Mouse (Mus musculus) heart, embryonic 11.5 days (tissue): ENCODE results near the gene Tctn3. TPM values are rescaled to one million over a fixed set of nuclear protein-coding genes. Genes with fewer than 3 reads are reported as not detected.
"Not testable (repeated sequence)": the region's sequence is repeated elsewhere in the genome, so short reads cannot be mapped to it uniquely, and the experiment has no call there.

Experiments used
- ATAC-seq: fragments of 200-750 bp; cut with Nextera tagmentation; replicated peaks from 2 replicates; pipeline ENCODE4 v1.8.0; 2017; ENCODE audit warnings: moderate library complexity; ENCODE audit not compliant: insufficient number of reproducible peaks, low FRiP score, low TSS enrichment
- H3K27ac ChIP-seq: fragments of 300-500 bp; sonication (generic); 2 replicates; pipeline ENCODE4 v1.5.1; 2014; ENCODE audit warnings: mild to moderate bottlenecking, low read depth, low read length
- H3K27me3 ChIP-seq: fragments of 300-500 bp; sonication (generic); 2 replicates; pipeline ENCODE4 v1.6.1; 2014; ENCODE audit warnings: mild to moderate bottlenecking, low read length, mixed read lengths; ENCODE audit not compliant: control insufficient read depth, insufficient read depth
- H3K36me3 ChIP-seq: fragments of 300-500 bp; sonication (generic); 2 replicates; pipeline ENCODE4 v1.6.1; 2014; ENCODE audit warnings: mild to moderate bottlenecking, low read length, moderate library complexity, mixed read lengths; ENCODE audit not compliant: control insufficient read depth, insufficient read depth
- H3K4me1 ChIP-seq: fragments of 300-500 bp; sonication (generic); 2 replicates; pipeline ENCODE4 v1.6.1; 2014; ENCODE audit warnings: low read length; ENCODE audit not compliant: control insufficient read depth, insufficient read depth
- H3K4me2 ChIP-seq: fragments of 300-500 bp; sonication (generic); 2 replicates; pipeline ENCODE4 v1.6.1; 2014; ENCODE audit warnings: mild to moderate bottlenecking, moderate library complexity
- H3K4me3 ChIP-seq: fragments of 300-500 bp; sonication (generic); 2 replicates; pipeline ENCODE4 v1.5.1; 2014; ENCODE audit warnings: low read depth, low read length
- H3K9ac ChIP-seq: fragments of 300-500 bp; sonication (generic); 2 replicates; pipeline ENCODE4 v1.6.1; 2014; ENCODE audit warnings: mild to moderate bottlenecking, low read depth, low read length, moderate library complexity
- H3K9me3 ChIP-seq: fragments of 300-500 bp; sonication (generic); replicated peaks from 2 replicates; pipeline ENCODE4 v1.6.1; 2016; ENCODE audit warnings: low read length; ENCODE audit not compliant: control insufficient read depth
- WGBS: fragments of 180-500 bp; shearing (Covaris S2); extraction: QIAGEN DNeasy Blood & Tissue Kit; methylation state at CpG from one replicate; pipeline ENCODE4 v1.1.7; 2014; ENCODE audit not compliant: insufficient replicate concordance; 5-methylcytosine and 5-hydroxymethylcytosine counted together
- polyA plus RNA-seq: library from polyadenylated mRNA; unstranded; fragments of >200 nt; fragmentation: Nextera tagmentation; extraction: Ambion mirVana; gene quantifications from 2 replicates; pipeline ENCODE4 v1.2.1, GENCODE M21; 2014

The Tctn3 gene
- polyA plus RNA-seq, 1 experiment from 2014 or later = 7.6 TPM

DNA sequence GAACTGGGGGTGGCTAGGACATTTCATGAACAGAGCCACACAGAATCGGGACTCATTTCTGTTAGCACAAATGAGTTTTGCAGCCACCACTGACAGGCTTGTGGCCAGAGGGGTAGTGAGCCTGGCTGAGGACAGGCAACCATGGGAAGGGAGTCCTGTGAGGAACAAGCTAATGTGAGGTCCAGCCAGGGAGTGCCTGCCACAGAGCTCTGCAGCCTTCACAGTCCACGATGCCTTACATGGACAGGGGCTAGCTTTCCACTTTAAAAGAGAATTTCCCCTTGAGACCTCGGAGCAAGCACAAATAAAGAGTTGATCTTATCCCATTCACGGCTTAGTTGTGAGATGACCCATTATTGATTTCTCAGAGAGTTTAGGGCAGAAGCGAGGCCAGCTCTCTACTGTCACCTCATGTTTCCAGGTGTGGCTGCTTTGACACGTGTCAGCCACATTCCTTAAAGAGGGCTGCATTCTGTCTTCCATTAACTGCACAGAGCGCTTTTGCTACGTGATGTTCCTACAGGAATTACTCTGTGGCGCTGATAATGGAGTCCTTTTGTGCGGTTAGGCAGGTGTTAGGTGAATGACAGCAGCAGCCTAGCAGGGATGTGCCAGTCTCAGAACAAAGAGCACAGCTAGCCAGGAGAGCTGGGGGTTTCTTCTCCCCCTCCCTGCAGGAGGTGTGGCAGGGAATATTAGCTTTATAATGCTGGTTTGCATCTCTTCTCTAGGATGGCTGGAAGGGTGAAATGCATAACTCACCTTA, 48.0 kb downstream of the Tctn3 start:
- H3K36me3 ChIP-seq = peaks cover 33% of the 10 kb centered on the region
- no peak overlapping the region for H3K4me3 ChIP-seq
- no peak overlapping the region for H3K27ac ChIP-seq
- H3K4me1 ChIP-seq = no peaks in the 10 kb centered on the region
- no peaks in the 10 kb centered on the region; the same call in 1 of the 2 replicates for H3K9me3 ChIP-seq
- WGBS = 59% methylated on average over 10 of the region's 10 CpGs
- ATAC-seq = peak; percentile 52; the same call in 1 of the 2 replicates
- no peaks in the 10 kb centered on the region for H3K27me3 ChIP-seq
- no peak overlapping the region for H3K9ac ChIP-seq
- H3K4me2 ChIP-seq = no peak overlapping the region

DNA sequence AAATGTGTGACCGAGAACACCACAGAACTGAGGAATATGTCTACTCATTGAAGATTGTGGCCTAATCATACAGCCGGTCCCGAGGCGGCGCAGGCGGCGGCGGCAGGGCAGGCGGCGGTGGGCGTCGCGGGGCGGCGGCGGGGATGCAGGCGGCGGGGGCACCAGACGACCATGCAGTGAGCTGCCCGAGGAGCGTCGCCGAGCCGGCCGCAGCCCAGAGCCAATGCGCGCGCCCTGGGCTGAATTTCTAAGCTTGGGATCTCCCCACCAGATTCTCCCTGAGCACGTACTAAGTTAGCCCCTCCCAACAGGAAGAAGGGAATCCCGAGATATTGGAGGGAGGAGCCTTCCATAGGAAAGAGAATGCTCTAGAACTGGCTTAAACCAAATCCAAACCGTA, 50.5 kb downstream of the Tctn3 start:
- ATAC-seq, H3K27ac ChIP-seq, H3K9me3 ChIP-seq, H3K4me3 ChIP-seq, H3K4me1 ChIP-seq, H3K9ac ChIP-seq, H3K27me3 ChIP-seq: not testable (repeated sequence)
- peak overlapping the region; percentile 19; the same call in 1 of the 2 replicates for H3K4me2 ChIP-seq
- WGBS = 38% methylated on average over 12 of the region's 31 CpGs
- peaks cover 27% of the 10 kb centered on the region for H3K36me3 ChIP-seq

DNA sequence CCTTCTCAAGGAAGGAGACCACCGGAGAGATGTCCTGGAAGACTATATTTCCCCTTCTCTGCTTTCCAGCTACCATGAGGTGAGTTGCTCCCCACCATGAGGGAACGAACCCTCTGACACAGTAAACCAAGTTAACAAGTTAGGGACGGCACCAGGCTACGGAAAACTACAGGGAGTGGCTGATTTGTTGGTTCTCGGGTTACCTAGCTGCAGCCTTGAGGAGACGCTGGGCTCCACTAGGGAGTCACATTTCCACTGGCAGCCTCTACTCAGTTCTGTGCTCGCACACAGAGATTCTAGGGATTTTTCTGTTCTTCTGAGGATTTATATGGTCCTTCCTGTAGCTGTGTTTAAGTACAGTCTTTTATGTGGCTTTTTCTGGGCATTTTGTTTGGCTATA, 56.0 kb downstream of the Tctn3 start:
- no peaks in the 10 kb centered on the region for H3K27me3 ChIP-seq
- no peak overlapping the region for H3K9ac ChIP-seq
- no peak overlapping the region for H3K4me2 ChIP-seq
- H3K4me3 ChIP-seq = no peak overlapping the region
- ATAC-seq = no peak
- 79% methylated on average over 7 of the region's 7 CpGs for WGBS
- H3K27ac ChIP-seq = no peak overlapping the region
- H3K36me3 ChIP-seq = peaks cover 22% of the 10 kb centered on the region
- H3K9me3 ChIP-seq = no peaks in the 10 kb centered on the region
- no peaks in the 10 kb centered on the region for H3K4me1 ChIP-seq

DNA sequence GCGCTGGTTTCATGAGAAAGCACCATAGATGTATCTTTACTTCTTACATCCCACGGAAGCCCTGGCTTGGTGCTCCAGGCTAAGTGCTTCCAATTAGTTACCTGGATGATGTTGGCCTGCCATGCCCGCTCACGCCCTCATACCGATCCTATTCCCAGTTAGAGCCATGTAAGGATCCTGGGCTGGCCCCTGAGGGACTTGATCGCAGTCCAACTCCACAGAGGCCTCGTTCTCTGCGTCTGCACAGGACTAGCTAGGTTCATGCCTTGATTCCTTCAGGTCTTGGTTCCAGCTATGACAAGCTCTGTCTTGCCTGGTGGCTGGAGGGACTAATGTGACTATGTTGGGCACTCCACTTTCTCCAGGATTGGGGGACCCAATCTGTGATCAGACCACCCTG, 56.9 kb downstream of the Tctn3 start:
- WGBS = 90% methylated on average over 8 of the region's 8 CpGs
- H3K9ac ChIP-seq = no peak overlapping the region
- no peak for ATAC-seq
- no peak overlapping the region for H3K27ac ChIP-seq
- H3K27me3 ChIP-seq = no peaks in the 10 kb centered on the region
- H3K4me1 ChIP-seq = no peaks in the 10 kb centered on the region
- peaks cover 28% of the 10 kb centered on the region for H3K36me3 ChIP-seq
- no peak overlapping the region for H3K4me2 ChIP-seq
- no peak overlapping the region for H3K4me3 ChIP-seq
- H3K9me3 ChIP-seq = no peaks in the 10 kb centered on the region

DNA sequence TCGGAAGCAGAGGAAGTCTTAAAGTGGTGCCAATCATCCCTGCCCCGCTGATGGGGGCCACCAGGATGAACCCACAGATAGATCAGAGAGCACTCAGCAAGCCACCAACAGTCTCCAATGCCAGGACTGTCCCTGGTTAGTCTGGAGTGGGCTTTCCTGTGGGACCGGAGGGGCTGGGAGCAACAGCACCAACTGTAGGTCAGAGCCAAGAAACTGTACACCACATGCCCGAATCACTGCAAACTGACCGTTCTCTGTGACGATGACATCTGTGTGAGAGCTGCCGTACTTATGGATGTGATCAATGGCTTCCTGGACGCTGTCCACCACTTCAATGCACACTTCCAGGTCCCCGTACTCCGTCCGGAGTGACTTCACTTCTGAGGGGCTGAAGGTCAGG, 57.7 kb downstream of the Tctn3 start:
- Histone ChIP-seq H3K4me1 (peaks cover 3% of the 10 kb centered on the region), H3K4me2 (no peak overlapping the region), H3K27me3 (no peaks in the 10 kb centered on the region), H3K4me3 (no peak overlapping the region), H3K27ac (no peak overlapping the region), H3K9me3 (no peaks in the 10 kb centered on the region), H3K36me3 (peaks cover 28% of the 10 kb centered on the region), H3K9ac (no peak overlapping the region)
- ATAC-seq = no peak
- 84% methylated on average over 11 of the region's 11 CpGs for WGBS

DNA sequence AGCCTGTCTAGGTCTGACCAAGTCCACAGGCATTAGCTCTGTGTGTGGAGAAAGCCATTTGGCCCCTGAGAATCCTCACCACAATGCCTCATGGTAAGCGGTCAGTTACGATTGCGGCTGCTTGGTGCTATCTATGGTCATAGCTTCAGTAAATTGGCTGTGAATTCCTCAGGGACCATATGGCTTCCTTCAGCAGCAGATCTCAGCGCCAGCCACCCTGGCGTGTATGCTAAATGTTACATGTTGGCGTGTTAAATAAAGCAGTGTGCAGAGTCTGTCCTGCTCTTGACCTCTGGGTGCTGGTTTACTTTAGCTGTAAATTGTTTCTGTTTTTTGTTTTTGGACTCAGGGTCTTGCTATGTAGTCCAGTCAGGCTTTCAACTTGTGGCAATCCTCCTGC, 58.2 kb downstream of the Tctn3 start:
- Histone ChIP-seq H3K27ac (no peak overlapping the region), H3K4me2 (no peak overlapping the region), H3K27me3 (no peaks in the 10 kb centered on the region), H3K36me3 (peaks cover 28% of the 10 kb centered on the region), H3K9me3 (no peaks in the 10 kb centered on the region), H3K4me3 (no peak overlapping the region), H3K9ac (no peak overlapping the region), H3K4me1 (peaks cover 8% of the 10 kb centered on the region)
- no peak for ATAC-seq
- 75% methylated on average over 6 of the region's 6 CpGs for WGBS

DNA sequence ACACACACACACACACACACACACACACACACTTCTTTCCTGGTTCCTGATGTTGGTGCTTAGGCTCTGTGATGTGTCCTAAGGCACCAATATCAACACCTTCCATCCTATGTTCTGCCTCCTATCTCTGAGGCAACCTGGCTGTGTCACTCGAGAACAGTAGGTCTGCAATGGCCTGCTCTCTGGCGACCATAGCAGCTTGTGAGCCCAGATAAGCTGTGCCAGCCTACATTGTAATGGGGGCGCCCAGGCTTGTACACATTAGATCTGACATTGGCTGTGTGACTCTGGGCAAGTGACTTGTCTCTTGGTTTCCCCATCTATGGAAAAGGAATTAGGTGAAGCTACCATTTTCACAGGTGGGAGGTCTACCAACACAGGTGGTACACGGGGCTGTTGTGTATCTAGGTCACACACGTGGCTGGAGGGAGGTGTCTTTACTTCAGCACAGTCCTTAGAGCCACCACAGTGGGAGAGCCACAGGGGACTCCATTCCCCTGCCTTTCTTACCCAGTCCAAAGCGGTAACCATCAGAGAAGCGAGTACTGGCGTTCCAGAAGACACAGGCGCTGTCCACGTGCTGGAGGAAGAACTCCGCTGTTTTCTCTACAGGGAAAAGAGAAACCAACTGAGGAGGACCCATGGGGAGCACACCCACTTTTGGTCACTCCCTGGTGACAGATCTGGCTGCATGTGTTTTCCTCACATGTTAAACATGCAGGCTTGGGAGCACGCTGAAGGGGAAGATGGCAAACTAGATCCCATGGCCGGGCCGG, 58.8 kb downstream of the Tctn3 start:
- Histone ChIP-seq H3K4me2 (no peak overlapping the region), H3K4me1 (peaks cover 9% of the 10 kb centered on the region), H3K9ac (no peak overlapping the region), H3K4me3 (no peak overlapping the region), H3K9me3 (no peaks in the 10 kb centered on the region), H3K27ac (no peak overlapping the region), H3K27me3 (no peaks in the 10 kb centered on the region), H3K36me3 (peaks cover 26% of the 10 kb centered on the region)
- WGBS = 85% methylated on average over 14 of the region's 14 CpGs
- ATAC-seq = no peak

DNA sequence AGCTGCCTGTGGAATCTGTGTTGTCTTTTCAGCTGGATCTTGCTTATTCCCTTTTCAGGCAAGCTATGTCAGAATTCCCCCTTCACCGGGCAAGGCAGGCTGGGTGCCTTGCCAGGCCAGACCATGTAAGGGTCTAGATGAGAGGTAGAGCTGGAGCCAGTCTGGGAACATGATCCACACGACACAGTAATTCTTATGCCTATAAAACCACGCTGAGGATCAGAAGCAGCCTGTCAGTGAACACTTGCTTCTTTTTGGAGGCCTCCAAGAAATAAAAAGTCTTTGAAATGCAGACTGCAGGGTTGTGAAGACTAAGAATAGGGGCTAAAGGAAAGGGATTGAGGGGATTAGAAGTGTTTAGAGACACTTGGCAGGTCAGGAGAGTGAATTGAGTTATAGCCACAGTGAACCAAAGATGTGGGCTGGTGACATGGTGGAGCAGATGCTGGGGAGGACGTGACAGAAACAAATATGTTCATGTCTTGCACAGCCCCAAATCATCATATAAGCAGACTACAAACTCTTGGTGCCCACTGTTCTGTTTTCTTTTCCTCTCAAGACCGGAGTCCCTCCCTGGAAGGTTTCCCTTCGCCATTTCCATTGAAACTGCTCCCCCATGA, 62.4 kb downstream of the Tctn3 start:
- WGBS = 71% methylated on average over 6 of the region's 6 CpGs
- peaks cover 12% of the 10 kb centered on the region for H3K36me3 ChIP-seq
- H3K9ac ChIP-seq = no peak overlapping the region; the same call in 1 of the 2 replicates
- H3K27ac ChIP-seq = peak overlapping the region; percentile 43; the same call in 1 of the 2 replicates
- peaks cover 9% of the 10 kb centered on the region for H3K4me1 ChIP-seq
- no peaks in the 10 kb centered on the region for H3K9me3 ChIP-seq
- no peak overlapping the region for H3K4me2 ChIP-seq
- H3K27me3 ChIP-seq = no peaks in the 10 kb centered on the region
- no peak for ATAC-seq
- no peak overlapping the region for H3K4me3 ChIP-seq
